Mouse (Mus musculus) gastrocnemius, postnatal 10 days (tissue): ENCODE measurements at regions not wholly inside any gene's neighbourhood (a gene's known extent, or its start where the extent isn't known, plus 50 kb on each side); places are given as distances from the start of the nearest gene placed in this dataset.

Experiments used
- DNase-seq: peaks from one replicate; pipeline ENCODE4 v3.0.0; 2021; ENCODE audit warnings: mixed read lengths

GRCm38 (mm10) chr7:75063816-75064215 is 245.2 kb downstream of the Sv2b start:
- DNase-seq, result no peak

GRCm38 (mm10) chr7:75050231-75050630 is 258.8 kb downstream of the Sv2b start:
- DNase-seq, result no peak

- DNase-seq, result no peak
These were observed 259.3 kb downstream of the Sv2b start for GRCm38 (mm10) chr7:75049751-75050150.

- no peak for DNase-seq
These were observed 260.2 kb downstream of the Sv2b start for GRCm38 (mm10) chr7:75048822-75049221.

- DNase-seq, result no peak
These were observed 261.2 kb downstream of the Sv2b start for GRCm38 (mm10) chr7:75047827-75048226.

- DNase-seq, result no peak
These were observed 268.2 kb downstream of the Sv2b start for GRCm38 (mm10) chr7:75040871-75041270.

GRCm38 (mm10) chr7:75026191-75026590 is 282.9 kb downstream of the Sv2b start:
- DNase-seq, result no peak

GRCm38 (mm10) chr7:75021966-75022365 is 287.1 kb downstream of the Sv2b start:
- DNase-seq, result no peak

- DNase-seq, result no peak
These were observed 290.4 kb downstream of the Sv2b start for GRCm38 (mm10) chr7:75018640-75019039.

GRCm38 (mm10) chr7:75008481-75008880 is 300.6 kb downstream of the Sv2b start:
- DNase-seq, result no peak

GRCm38 (mm10) chr7:74990198-74990597 is 318.9 kb downstream of the Sv2b start:
- DNase-seq, result no peak

- DNase-seq, result no peak
These were observed 329.6 kb downstream of the Sv2b start for GRCm38 (mm10) chr7:74979479-74979878.

GRCm38 (mm10) chr7:74975986-74976385 is 333.1 kb downstream of the Sv2b start:
- DNase-seq, result no peak

- DNase-seq, result no peak
These were observed 334.6 kb downstream of the Sv2b start for GRCm38 (mm10) chr7:74974448-74974847.

GRCm38 (mm10) chr7:74944421-74945098 is 364.5 kb downstream of the Sv2b start:
- no peak for DNase-seq

- no peak for DNase-seq
These were observed 366.1 kb downstream of the Sv2b start for GRCm38 (mm10) chr7:74942917-74943316.

- no peak for DNase-seq
These were observed 366.9 kb downstream of the Sv2b start for GRCm38 (mm10) chr7:74942146-74942545.

- no peak for DNase-seq
These were observed 374.7 kb upstream of the Slco3a1 start for GRCm38 (mm10) chr7:74929142-74929829.

- no peak for DNase-seq
These were observed 373.8 kb upstream of the Slco3a1 start for GRCm38 (mm10) chr7:74928226-74928927.

GRCm38 (mm10) chr7:74926729-74927128 is 372.1 kb upstream of the Slco3a1 start:
- DNase-seq, result no peak

GRCm38 (mm10) chr7:74924156-74924555 is 369.6 kb upstream of the Slco3a1 start:
- no peak for DNase-seq

- no peak for DNase-seq
These were observed 353.9 kb upstream of the Slco3a1 start for GRCm38 (mm10) chr7:74908311-74908962.

- no peak for DNase-seq
These were observed 352.8 kb upstream of the Slco3a1 start for GRCm38 (mm10) chr7:74907391-74907790.
